Mouse (Mus musculus): ENCODE results near the gene Fam89b. TPM values are rescaled to one million over a fixed set of nuclear protein-coding genes. Genes with fewer than 3 reads are reported as not detected.

Fam89b gene
- polyA plus RNA-seq, 1 experiment from 2014 or later, result 39.8 TPM

DNA sequence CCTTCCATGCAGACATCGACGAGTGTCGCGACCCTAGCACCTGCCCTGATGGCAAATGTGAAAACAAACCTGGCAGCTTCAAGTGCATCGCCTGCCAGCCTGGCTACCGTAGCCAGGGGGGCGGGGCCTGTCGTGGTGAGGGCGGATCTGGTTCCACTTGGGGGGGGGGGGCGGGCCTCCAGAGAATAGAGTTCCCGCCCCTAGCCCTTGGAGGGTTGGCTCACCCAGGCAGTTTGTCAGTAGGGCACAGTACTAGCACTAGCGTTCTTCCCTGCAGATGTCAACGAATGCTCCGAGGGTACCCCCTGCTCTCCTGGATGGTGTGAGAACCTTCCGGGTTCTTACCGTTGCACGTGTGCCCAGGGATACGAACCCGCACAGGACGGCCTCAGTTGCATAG, 22.3 kb upstream of the Fam89b start:
- no peak overlapping the region for H3K27ac ChIP-seq (replicated peaks)
- peaks cover 21% of the 10 kb centered on the region for H3K4me1 ChIP-seq (replicated peaks)
- no peak overlapping the region for H3K4me3 ChIP-seq (replicated peaks)
- peaks cover 100% of the 10 kb centered on the region for H3K27me3 ChIP-seq
- 8% methylated on average over 20 of the region's 20 CpGs for WGBS (ENCODE audit: insufficient replicate concordance)
- no peak for ATAC-seq (ENCODE audit: insufficient read depth)
- no peaks in the 10 kb centered on the region for H3K36me3 ChIP-seq (replicated peaks)
- H3K9ac ChIP-seq, result no peak overlapping the region
- H3K4me2 ChIP-seq, result peak overlapping the region; percentile 16; the same call in 1 of the 2 replicates
- H3K9me3 ChIP-seq (replicated peaks), result no peaks in the 10 kb centered on the region

DNA sequence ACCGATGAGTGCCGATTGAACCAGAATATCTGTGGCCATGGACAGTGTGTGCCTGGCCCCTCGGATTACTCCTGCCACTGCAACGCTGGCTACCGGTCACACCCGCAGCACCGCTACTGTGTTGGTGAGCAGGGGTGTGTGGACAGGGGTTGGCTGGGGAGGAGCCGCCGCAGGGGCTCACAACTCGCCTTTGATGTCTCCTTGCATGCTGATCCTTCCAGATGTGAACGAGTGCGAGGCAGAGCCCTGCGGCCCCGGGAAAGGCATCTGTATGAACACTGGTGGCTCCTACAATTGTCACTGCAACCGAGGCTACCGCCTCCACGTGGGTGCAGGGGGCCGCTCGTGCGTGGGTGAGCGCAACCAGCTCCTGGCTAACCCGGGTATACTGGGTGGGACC, 21.5 kb upstream of the Fam89b start:
- 14% methylated on average over 22 of the region's 22 CpGs for WGBS (ENCODE audit: insufficient replicate concordance)
- peaks cover 100% of the 10 kb centered on the region for H3K27me3 ChIP-seq

DNA sequence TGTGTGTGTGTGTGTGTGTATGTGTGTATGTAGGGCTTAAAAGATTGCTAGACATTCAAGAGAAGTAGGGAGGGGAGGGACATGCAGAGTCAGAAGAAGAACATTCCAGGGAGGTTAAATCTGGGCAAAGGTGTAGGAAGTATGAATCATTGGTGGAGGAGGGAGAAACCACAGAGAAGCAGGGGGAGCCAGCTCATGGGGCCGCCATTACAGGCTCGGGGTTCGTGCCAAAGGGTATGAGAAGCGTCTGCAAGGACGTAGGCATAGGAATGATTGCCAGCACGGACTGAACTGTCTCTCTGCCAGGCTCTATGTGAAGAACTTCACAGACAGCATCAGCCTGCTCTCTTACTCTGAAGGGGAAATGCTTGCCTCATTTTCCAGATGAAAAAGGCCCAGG, 20.0 kb upstream of the Fam89b start:
- Histone ChIP-seq H3K36me3 (replicated peaks) (no peaks in the 10 kb centered on the region), H3K9me3 (replicated peaks) (no peaks in the 10 kb centered on the region), H3K4me1 (replicated peaks) (peaks cover 32% of the 10 kb centered on the region), H3K27ac (replicated peaks) (no peak overlapping the region), H3K4me2 (no peak overlapping the region), H3K9ac (no peak overlapping the region), H3K27me3 (peaks cover 100% of the 10 kb centered on the region), H3K4me3 (replicated peaks) (no peak overlapping the region)
- WGBS (ENCODE audit: insufficient replicate concordance), result 50% methylated on average over 6 of the region's 6 CpGs
- ATAC-seq (ENCODE audit: insufficient read depth), result no peak

More for the DNA sequence above, 21.5 kb upstream of the Fam89b start:
- Histone ChIP-seq H3K36me3 (replicated peaks) (no peaks in the 10 kb centered on the region), H3K4me3 (replicated peaks) (no peak overlapping the region), H3K27ac (replicated peaks) (no peak overlapping the region), H3K4me2 (no peak overlapping the region), H3K4me1 (replicated peaks) (peaks cover 24% of the 10 kb centered on the region), H3K9ac (no peak overlapping the region), H3K9me3 (replicated peaks) (no peaks in the 10 kb centered on the region)
- ATAC-seq (ENCODE audit: insufficient read depth), result no peak

GRCm38 (mm10) chr19:5746907-5747363, 17.5 kb upstream of the Fam89b start:
- Histone ChIP-seq H3K4me2 (no peak overlapping the region), H3K9me3 (replicated peaks) (no peaks in the 10 kb centered on the region), H3K27ac (replicated peaks) (no peak overlapping the region), H3K27me3 (peaks cover 100% of the 10 kb centered on the region), H3K4me3 (replicated peaks) (no peak overlapping the region), H3K4me1 (replicated peaks) (peaks cover 35% of the 10 kb centered on the region), H3K36me3 (replicated peaks) (no peaks in the 10 kb centered on the region), H3K9ac (no peak overlapping the region)
- ATAC-seq (ENCODE audit: insufficient read depth), result 0 out of 2 replicates have a peak, but pooled peaks have one; percentile 22
- 26% methylated on average over 12 of the region's 12 CpGs for WGBS (ENCODE audit: insufficient replicate concordance)

- WGBS (ENCODE audit: insufficient replicate concordance), result 9% methylated on average over 36 of the region's 36 CpGs
- peaks cover 33% of the 10 kb centered on the region for H3K4me1 ChIP-seq (replicated peaks)
- peak overlapping the region; percentile 40 for H3K4me2 ChIP-seq
- ATAC-seq (ENCODE audit: insufficient read depth), result no peak
- H3K9me3 ChIP-seq (replicated peaks), result no peaks in the 10 kb centered on the region
- H3K36me3 ChIP-seq (replicated peaks), result no peaks in the 10 kb centered on the region
- no peak overlapping the region for H3K27ac ChIP-seq (replicated peaks)
- no peak overlapping the region for H3K4me3 ChIP-seq (replicated peaks)
- H3K9ac ChIP-seq, result no peak overlapping the region
- H3K27me3 ChIP-seq, result peaks cover 100% of the 10 kb centered on the region
These were observed 16.6 kb upstream of the Fam89b start for GRCm38 (mm10) chr19:5745756-5746710.

DNA sequence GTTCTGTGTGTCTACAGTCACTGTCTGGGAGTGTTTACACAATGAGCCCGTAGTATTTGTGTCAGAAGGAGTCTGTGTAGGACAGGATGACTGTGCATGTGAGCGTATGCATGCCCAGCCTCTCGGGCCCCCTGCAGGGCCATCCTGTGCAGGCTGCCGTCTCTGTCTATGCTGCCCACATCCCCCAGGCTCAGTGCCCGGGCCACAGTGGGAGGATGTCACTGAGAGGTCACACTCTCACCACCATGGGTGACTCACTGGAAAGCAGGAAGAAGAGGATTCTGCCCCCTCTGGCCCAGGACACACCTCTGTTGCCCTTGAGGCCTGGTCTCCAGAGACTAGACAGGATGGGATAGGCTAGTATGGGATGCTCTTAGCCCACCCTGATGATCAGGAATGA, 14.1 kb upstream of the Fam89b start:
- no peak for ATAC-seq (ENCODE audit: insufficient read depth)
- WGBS (ENCODE audit: insufficient replicate concordance), result 29% methylated on average over 5 of the region's 5 CpGs
- H3K27me3 ChIP-seq, result peaks cover 100% of the 10 kb centered on the region
- H3K36me3 ChIP-seq (replicated peaks), result no peaks in the 10 kb centered on the region
- H3K27ac ChIP-seq (replicated peaks), result no peak overlapping the region
- H3K4me1 ChIP-seq (replicated peaks), result peaks cover 33% of the 10 kb centered on the region
- no peak overlapping the region for H3K9ac ChIP-seq
- H3K4me2 ChIP-seq, result no peak overlapping the region
- H3K4me3 ChIP-seq (replicated peaks), result no peak overlapping the region
- no peaks in the 10 kb centered on the region for H3K9me3 ChIP-seq (replicated peaks)

DNA sequence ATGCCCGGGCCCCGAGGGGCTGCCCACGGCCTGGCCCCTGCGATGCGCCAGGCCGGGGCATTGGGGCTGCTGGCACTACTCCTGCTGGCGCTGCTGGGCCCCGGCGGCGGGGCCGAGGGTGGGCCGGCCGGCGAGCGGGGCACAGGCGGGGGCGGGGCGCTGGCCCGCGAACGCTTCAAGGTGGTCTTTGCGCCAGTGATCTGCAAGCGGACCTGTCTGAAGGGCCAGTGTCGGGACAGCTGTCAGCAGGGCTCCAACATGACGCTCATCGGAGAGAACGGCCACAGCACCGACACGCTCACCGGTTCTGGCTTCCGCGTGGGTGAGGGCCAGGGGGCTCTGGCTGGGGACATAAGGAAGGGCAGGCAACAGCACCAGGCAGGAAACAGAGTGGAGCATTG, 12.8 kb upstream of the Fam89b start:
- no peak for ATAC-seq (ENCODE audit: insufficient read depth)
- peaks cover 31% of the 10 kb centered on the region for H3K4me1 ChIP-seq (replicated peaks)
- H3K9ac ChIP-seq, result 0 out of 2 replicates have a peak overlapping the region, but pooled peaks have one; percentile 27
- no peak overlapping the region for H3K27ac ChIP-seq (replicated peaks)
- peaks cover 95% of the 10 kb centered on the region for H3K27me3 ChIP-seq
- H3K4me2 ChIP-seq, result peak overlapping the region; percentile 69
- peak overlapping the region; percentile 48 for H3K4me3 ChIP-seq (replicated peaks)
- 10% methylated on average over 32 of the region's 32 CpGs for WGBS (ENCODE audit: insufficient replicate concordance)
- H3K9me3 ChIP-seq (replicated peaks), result no peaks in the 10 kb centered on the region
- H3K36me3 ChIP-seq (replicated peaks), result no peaks in the 10 kb centered on the region

DNA sequence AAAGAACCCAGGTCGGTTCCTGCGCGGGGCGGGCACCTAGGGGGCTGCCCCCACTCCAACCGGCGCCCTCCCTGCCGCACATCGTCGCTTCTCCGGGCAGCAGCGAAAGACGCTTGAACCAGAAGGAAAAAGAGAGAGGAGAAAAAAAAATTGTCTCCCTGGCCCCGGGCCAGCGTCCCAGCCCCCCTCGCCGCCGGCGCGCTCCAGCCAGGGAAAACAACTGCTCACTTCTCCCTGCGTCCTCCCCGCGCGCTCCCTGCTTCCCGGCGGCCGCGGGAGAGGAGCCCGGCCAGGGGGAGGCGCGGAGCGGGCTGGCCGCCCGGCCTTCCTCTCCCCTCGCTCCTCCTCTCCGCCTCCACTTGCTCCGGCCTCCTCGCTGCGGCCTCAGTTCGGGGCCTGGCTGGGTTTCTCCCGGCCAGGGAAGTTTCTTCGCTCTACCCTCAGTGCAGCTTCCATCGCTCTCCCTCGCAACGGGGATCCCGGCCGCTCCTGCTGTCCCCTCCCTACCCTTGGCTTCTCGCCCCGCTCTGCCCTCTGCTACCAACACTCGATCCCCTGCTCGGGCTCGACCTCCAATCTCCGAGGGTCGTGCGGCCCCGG, 12.3 kb upstream of the Fam89b start:
- ATAC-seq (ENCODE audit: insufficient read depth), result peak; percentile 19; the same call in 1 of the 2 replicates
- Histone ChIP-seq H3K4me3 (replicated peaks) (peak overlapping the region; percentile 48), H3K4me2 (peak overlapping the region; percentile 69), H3K4me1 (replicated peaks) (peaks cover 26% of the 10 kb centered on the region), H3K27ac (replicated peaks) (no peak overlapping the region), H3K27me3 (peaks cover 95% of the 10 kb centered on the region), H3K9ac (peak overlapping the region; percentile 27; the same call in 1 of the 2 replicates), H3K36me3 (replicated peaks) (no peaks in the 10 kb centered on the region), H3K9me3 (replicated peaks) (no peaks in the 10 kb centered on the region)
- WGBS (ENCODE audit: insufficient replicate concordance), result 1% methylated on average over 53 of the region's 55 CpGs

- Histone ChIP-seq H3K27me3 (peaks cover 94% of the 10 kb centered on the region), H3K9ac (peak within 1 kb of the TSS; percentile 27; the same call in 1 of the 2 replicates), H3K36me3 (replicated peaks) (no peaks in the 10 kb centered on the region), H3K4me1 (replicated peaks) (peaks cover 15% of the 10 kb centered on the region), H3K4me2 (peak within 1 kb of the TSS; percentile 69), H3K27ac (replicated peaks) (no peak within 1 kb of the TSS), H3K9me3 (replicated peaks) (no peaks in the 10 kb centered on the region), H3K4me3 (replicated peaks) (peak within 1 kb of the TSS; percentile 48)
- 43% methylated on average over 14 of the region's 14 CpGs for WGBS (ENCODE audit: insufficient replicate concordance)
- ATAC-seq (ENCODE audit: insufficient read depth), result no peak
These were observed 11.2 kb upstream of the Fam89b start, which contains the start of gene Ltbp3 for GRCm38 (mm10) chr19:5740320-5741317. Gene Ltbp3, plus strand, starts transcription at chr19:5740904.

DNA sequence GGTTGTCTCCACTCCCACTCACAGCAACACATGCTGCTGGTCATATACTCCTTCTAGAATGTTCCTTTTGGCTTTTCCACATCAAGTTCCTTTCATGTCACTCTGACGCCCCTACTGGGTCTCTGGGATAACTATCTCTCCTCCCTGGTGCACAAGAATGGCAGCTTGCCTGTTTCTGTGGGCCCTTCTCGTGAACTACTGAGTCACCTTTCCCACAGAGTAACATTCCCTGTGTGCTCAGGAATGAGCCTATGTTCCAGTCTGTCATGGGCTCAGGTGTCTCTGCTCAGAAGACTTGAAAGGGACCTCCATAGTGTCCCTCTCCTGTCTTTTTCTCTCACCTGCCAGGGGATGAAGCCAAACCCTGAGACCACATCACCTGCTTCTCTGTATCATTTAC, 10.0 kb upstream of the Fam89b start:
- 42% methylated on average over 2 of the region's 2 CpGs for WGBS (ENCODE audit: insufficient replicate concordance)
- no peak for ATAC-seq (ENCODE audit: insufficient read depth)
- H3K36me3 ChIP-seq (replicated peaks), result no peaks in the 10 kb centered on the region
- H3K27me3 ChIP-seq, result peaks cover 94% of the 10 kb centered on the region
- no peak overlapping the region for H3K27ac ChIP-seq (replicated peaks)
- H3K9me3 ChIP-seq (replicated peaks), result no peaks in the 10 kb centered on the region
- H3K4me3 ChIP-seq (replicated peaks), result no peak overlapping the region
- H3K4me2 ChIP-seq, result no peak overlapping the region
- H3K4me1 ChIP-seq (replicated peaks), result peaks cover 11% of the 10 kb centered on the region; the same call in 1 of the 2 replicates
- H3K9ac ChIP-seq, result no peak overlapping the region
